Mouse (Mus musculus) forebrain, embryonic 15.5 days (tissue): ENCODE measurements at regions not wholly inside any gene's neighbourhood (a gene's known extent, or its start where the extent isn't known, plus 50 kb on each side); places are given as distances from the start of the nearest gene placed in this dataset.

Experiments used
- ATAC-seq: fragments of 200-750 bp; cut with Nextera tagmentation; replicated peaks from 2 replicates; pipeline ENCODE4 v1.8.0; 2017; ENCODE audit warnings: mild to moderate bottlenecking, moderate TSS enrichment, moderate library complexity
- H3K27ac ChIP-seq: fragments of 300-500 bp; sonication (generic); replicated peaks from 2 replicates; pipeline ENCODE4 v1.5.1; 2015; ENCODE audit warnings: mild to moderate bottlenecking, inconsistent platforms
- H3K27me3 ChIP-seq: fragments of 300-500 bp; sonication (generic); 2 replicates; pipeline ENCODE4 v1.6.1; 2015; ENCODE audit warnings: inconsistent platforms
- H3K36me3 ChIP-seq: fragments of 300-500 bp; sonication (generic); 2 replicates; pipeline ENCODE4 v1.6.1; 2015; ENCODE audit warnings: mild to moderate bottlenecking, inconsistent platforms
- H3K4me1 ChIP-seq: fragments of 300-500 bp; sonication (generic); 2 replicates; pipeline ENCODE4 v1.6.1; 2015; ENCODE audit warnings: inconsistent platforms
- H3K4me2 ChIP-seq: fragments of 300-500 bp; sonication (generic); replicated peaks from 2 replicates; pipeline ENCODE4 v1.6.1; 2015; ENCODE audit warnings: mild to moderate bottlenecking, inconsistent platforms
- H3K4me3 ChIP-seq: fragments of 300-500 bp; sonication (generic); 2 replicates; pipeline ENCODE4 v1.5.1; 2015; ENCODE audit warnings: mild to moderate bottlenecking, inconsistent platforms
- H3K9ac ChIP-seq: fragments of 300-500 bp; sonication (generic); replicated peaks from 2 replicates; pipeline ENCODE4 v1.6.1; 2015; ENCODE audit warnings: mild to moderate bottlenecking, inconsistent platforms
- H3K9me3 ChIP-seq: fragments of 300-500 bp; sonication (generic); 2 replicates; pipeline ENCODE4 v1.6.1; 2016; ENCODE audit warnings: inconsistent platforms
- WGBS: fragments of 180-500 bp; shearing (Covaris S2); methylation state at CpG from one replicate; pipeline ENCODE4 v1.1.7; 2015; ENCODE audit warnings: mixed read lengths; 5-methylcytosine and 5-hydroxymethylcytosine counted together

DNA sequence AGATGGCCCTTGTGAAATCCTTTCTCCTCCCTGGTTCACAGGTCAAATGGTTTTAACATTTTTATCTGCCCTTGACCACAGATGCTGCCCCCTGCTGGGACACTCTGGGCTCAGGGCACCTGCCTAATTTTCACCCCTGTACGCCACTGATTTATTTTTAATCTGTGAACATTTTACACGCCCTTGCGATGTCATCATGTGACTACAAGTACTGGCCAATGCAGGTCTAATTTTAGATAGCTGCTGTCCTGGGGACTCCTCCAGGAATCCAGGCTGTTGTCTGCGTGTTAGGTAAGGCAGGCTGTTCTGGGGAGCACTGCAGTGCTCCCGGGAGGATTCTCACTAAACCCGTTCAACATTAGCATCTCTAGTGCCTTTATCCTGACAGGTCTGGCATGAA lies 113.1 kb upstream of the Gm26897 start:
- Histone ChIP-seq H3K36me3 (no peaks in the 10 kb centered on the region), H3K4me2 (no peak overlapping the region), H3K9ac (no peak overlapping the region), H3K27me3 (no peaks in the 10 kb centered on the region), H3K27ac (no peak overlapping the region), H3K4me3 (no peak overlapping the region), H3K9me3 (no peaks in the 10 kb centered on the region), H3K4me1 (peaks cover 6% of the 10 kb centered on the region; the same call in 1 of the 2 replicates)
- WGBS: 76% methylated on average over 6 of the region's 6 CpGs
- no peak for ATAC-seq

DNA sequence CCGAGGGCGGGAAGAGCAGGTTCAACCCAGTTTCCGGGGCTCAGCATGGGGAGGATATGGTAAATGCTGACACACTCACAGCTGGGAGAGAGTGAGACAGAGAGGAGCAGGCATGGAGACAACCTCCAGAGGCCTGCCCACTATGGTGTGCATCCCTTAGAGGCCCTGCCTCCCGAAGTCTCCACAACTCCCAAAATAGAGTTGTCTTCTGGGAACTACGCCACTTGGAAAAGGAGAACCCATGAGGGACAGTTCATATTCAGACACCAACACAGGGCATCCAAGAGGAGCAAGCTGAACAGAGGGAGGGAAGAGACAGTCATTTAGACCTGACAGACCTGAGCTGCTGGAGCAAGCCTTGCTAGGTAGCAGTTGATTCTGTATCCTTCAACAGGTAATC lies 111.2 kb upstream of the Gm26897 start:
- no peak overlapping the region for H3K27ac ChIP-seq
- H3K9me3 ChIP-seq: no peaks in the 10 kb centered on the region
- no peak overlapping the region for H3K4me3 ChIP-seq
- no peak for ATAC-seq
- H3K4me2 ChIP-seq: no peak overlapping the region
- H3K4me1 ChIP-seq: peaks cover 14% of the 10 kb centered on the region
- H3K36me3 ChIP-seq: no peaks in the 10 kb centered on the region
- 90% methylated on average over 5 of the region's 5 CpGs for WGBS
- no peaks in the 10 kb centered on the region for H3K27me3 ChIP-seq
- no peak overlapping the region for H3K9ac ChIP-seq

DNA sequence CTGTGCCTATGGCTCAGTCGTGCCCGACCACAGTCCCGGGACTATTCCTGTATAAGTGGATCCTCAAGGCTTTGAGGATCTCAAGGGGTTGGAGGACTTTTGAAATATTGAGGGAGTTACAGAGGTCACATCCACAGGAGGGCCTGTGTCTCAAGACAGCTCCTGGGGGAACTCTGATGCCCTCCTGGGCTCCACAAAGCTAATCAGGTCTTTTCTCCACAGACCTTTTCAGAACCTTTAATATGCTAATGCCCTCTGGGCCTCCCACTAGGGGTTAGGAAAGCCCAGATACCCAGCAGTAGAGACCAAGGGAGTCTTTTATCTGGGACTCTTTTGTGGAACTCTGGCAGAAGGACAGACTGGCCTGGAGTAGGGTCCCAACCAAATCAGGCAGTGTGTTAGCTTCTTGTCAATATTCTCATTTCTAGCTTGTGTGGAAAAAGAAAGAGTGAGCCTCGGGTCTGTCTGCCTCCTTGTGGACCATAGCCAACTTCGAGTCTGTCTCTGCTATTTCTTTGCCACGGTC lies 107.4 kb upstream of the Gm26897 start:
- WGBS: 3% methylated on average over 6 of the region's 6 CpGs
- Histone ChIP-seq H3K36me3 (no peaks in the 10 kb centered on the region), H3K27me3 (no peaks in the 10 kb centered on the region), H3K27ac (0 out of 2 replicates have a peak overlapping the region, but pooled peaks have one; percentile 27), H3K4me2 (no peak overlapping the region), H3K4me1 (peaks cover 8% of the 10 kb centered on the region), H3K9ac (no peak overlapping the region), H3K4me3 (no peak overlapping the region), H3K9me3 (no peaks in the 10 kb centered on the region)
- ATAC-seq: no peak; the same call in 1 of the 2 replicates

DNA sequence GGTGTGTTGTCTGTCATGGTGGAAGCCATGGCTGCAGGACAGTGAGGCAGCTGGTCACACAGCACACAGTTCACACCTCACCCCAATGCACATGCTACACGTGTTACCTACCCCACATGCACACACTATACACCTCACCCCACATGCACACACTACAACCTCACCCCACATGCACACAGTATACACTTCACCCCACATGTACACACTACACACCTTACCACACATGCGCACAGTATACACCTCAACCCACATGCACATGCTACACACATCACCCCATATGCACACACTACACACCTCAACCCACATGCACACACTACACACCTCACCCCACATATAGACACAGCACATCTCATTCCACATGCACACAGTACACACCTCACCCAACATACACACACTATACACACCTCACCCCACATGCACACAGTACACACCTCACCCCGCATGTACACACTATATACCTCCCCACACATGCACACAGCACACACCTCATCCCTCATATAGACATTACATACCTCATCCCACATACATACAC lies 103.3 kb upstream of the Gm26897 start:
- H3K4me2 ChIP-seq: no peak overlapping the region
- peaks cover 16% of the 10 kb centered on the region for H3K4me1 ChIP-seq
- no peak overlapping the region for H3K9ac ChIP-seq
- ATAC-seq: peak; percentile 41; the same call in 1 of the 2 replicates
- H3K27me3 ChIP-seq: no peaks in the 10 kb centered on the region
- H3K27ac ChIP-seq: no peak overlapping the region
- H3K36me3 ChIP-seq: no peaks in the 10 kb centered on the region
- no peak overlapping the region for H3K4me3 ChIP-seq
- no peaks in the 10 kb centered on the region for H3K9me3 ChIP-seq
- 97% methylated on average over 3 of the region's 3 CpGs for WGBS

DNA sequence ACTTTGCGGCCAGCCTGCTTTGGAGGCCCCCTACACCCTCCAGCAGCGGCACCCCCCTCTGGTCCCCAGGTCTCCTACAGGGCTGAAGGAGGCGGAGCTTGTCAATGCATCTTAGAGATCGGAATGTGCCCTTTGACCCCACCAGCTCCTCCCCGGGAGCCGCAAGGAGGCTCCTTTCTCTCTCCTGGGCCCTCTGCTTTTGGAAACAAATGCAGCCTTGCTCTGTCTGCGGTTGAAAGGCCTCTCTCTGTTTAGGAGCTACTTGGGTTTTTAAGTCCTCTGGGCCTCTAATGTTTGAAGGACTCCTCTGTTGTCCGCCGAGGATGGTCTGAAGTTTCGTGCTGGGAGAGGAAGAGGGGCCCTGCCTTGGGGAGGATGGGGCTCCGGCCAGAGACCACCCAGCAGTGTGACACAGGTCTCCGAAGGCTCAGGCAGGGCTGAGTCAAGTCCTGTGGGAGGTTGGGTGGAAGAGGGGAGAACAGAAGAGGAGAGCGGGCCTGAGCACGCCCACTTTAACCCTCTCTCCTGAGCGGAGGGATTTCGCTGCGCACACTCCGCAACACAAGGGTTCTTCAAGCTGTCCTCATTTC lies 102.1 kb upstream of the Gm26897 start:
- Histone ChIP-seq H3K36me3 (no peaks in the 10 kb centered on the region), H3K4me3 (no peak overlapping the region), H3K27ac (no peak overlapping the region), H3K4me2 (no peak overlapping the region), H3K4me1 (peaks cover 18% of the 10 kb centered on the region), H3K9me3 (no peaks in the 10 kb centered on the region), H3K27me3 (no peaks in the 10 kb centered on the region), H3K9ac (no peak overlapping the region)
- ATAC-seq: no peak
- WGBS: 20% methylated on average over 18 of the region's 18 CpGs

DNA sequence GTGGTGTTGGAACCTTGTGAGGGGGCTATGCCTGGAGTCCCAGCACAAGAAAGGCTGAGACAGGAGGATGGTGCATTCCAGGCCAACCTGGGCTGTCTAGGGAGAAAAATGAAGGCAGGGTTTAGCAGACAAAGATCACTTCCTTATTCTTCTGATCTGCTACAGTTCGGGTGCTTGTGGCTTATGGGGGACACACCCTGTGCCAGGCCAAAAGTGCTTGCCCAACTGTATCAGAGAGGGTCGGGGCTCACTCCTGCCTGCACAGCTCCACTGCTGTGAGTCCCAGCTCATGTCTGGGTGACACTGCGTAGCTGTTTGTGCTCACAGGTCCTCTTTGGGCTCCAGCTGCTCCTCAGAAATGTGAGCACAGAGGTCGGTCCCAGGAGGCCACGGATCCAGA lies 98.6 kb upstream of the Gm26897 start:
- Histone ChIP-seq H3K9me3 (no peaks in the 10 kb centered on the region), H3K4me1 (peaks cover 30% of the 10 kb centered on the region), H3K9ac (no peak overlapping the region), H3K4me3 (no peak overlapping the region), H3K4me2 (no peak overlapping the region), H3K27ac (no peak overlapping the region), H3K27me3 (no peaks in the 10 kb centered on the region), H3K36me3 (no peaks in the 10 kb centered on the region)
- 80% methylated on average over 5 of the region's 5 CpGs for WGBS
- ATAC-seq: no peak

DNA sequence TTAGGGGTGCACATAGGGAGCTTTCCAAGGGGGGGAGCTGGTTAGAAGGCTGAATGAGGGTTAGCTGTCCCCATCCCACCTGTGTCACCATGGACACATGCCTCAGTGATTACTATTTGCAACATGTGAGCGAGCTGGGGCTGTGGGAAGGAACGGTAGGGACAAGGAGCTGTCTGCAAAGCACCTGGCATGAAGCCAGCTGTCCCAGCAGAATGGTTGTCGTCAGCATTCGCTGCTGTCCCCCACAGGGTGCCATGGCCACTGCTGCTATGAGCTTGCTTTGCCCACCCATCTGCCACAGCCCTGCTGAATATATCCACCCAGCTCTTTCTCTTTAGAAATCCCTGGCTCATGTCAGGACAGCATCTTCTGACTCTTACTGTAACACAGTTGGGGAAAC lies 96.8 kb upstream of the Gm26897 start:
- Histone ChIP-seq H3K27me3 (no peaks in the 10 kb centered on the region), H3K9ac (no peak overlapping the region), H3K9me3 (no peaks in the 10 kb centered on the region), H3K4me2 (no peak overlapping the region), H3K27ac (no peak overlapping the region), H3K4me3 (no peak overlapping the region), H3K4me1 (peaks cover 34% of the 10 kb centered on the region), H3K36me3 (no peaks in the 10 kb centered on the region)
- ATAC-seq: no peak
- WGBS: 8% methylated on average over 4 of the region's 4 CpGs

DNA sequence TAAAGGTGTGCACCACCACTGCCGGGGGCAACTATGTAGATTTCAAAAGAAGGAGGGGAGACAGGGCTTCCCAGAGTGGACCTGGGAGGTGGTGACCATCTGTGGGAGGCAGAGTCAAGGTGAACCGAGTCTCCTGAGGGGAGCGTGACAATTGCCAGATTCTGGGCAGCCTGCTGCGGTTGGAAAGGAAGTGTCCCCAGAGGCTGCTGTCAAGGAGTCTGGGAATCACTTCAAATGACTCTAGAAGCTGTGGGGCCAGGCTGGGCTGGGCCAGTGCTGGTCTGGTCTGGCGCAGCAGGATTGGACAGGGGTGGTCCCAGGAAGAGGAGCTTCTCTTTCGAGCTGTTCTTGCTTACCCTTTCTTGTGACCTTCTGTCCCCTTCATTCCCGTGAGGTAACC lies 95.4 kb upstream of the Gm26897 start:
- Histone ChIP-seq H3K4me2 (no peak overlapping the region), H3K9ac (no peak overlapping the region), H3K4me3 (no peak overlapping the region), H3K27ac (no peak overlapping the region), H3K4me1 (peaks cover 33% of the 10 kb centered on the region), H3K27me3 (no peaks in the 10 kb centered on the region), H3K36me3 (no peaks in the 10 kb centered on the region), H3K9me3 (no peaks in the 10 kb centered on the region)
- no peak for ATAC-seq
- 80% methylated on average over 7 of the region's 7 CpGs for WGBS

DNA sequence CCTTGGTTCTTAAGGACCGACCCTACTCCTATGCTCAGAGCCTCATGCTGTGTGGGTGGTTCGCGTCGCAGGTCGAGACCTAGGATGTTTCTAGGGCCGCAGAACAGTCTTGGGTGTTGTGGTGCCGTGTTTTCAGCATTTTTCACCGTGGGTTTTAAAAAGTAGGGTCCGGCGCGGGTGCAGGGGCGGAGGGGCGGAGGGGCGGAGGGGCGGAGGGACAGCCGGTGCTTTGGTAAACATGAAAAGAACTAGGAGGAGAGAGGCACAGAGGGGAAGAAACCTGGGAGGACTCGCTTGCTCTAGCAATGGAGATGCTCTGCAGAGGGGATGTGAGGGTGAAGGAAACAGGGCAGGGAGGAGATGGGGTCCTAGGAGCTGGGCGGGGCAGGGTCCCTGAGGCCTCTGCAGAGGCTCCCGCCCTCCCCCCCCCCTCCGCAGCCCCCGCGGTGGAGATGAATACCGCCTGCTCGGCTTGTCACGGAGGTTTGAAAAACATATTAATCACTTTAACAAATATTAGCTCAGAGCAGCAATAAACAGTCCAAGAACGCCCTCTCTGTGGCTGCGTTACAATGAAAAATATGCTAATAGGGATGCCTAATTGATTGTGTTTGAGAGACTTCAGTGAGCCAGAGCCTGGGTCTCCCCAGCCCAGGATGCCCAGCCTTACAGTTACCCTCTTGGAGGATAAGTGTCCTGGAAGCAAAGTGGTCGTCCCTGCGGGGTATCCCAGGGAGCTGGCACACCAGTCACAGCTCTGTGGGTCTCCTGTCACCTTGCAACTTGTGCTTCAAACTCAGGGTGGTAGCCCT lies 94.0 kb upstream of the Gm26897 start:
- no peak overlapping the region for H3K9ac ChIP-seq
- H3K27me3 ChIP-seq: no peaks in the 10 kb centered on the region
- peaks cover 35% of the 10 kb centered on the region for H3K4me1 ChIP-seq
- no peaks in the 10 kb centered on the region for H3K9me3 ChIP-seq
- 5% methylated on average over 29 of the region's 29 CpGs for WGBS
- peak overlapping the region; percentile 36 for H3K4me2 ChIP-seq
- H3K36me3 ChIP-seq: no peaks in the 10 kb centered on the region
- no peak for ATAC-seq
- H3K4me3 ChIP-seq: no peak overlapping the region
- 0 out of 2 replicates have a peak overlapping the region, but pooled peaks have one; percentile 16 for H3K27ac ChIP-seq

DNA sequence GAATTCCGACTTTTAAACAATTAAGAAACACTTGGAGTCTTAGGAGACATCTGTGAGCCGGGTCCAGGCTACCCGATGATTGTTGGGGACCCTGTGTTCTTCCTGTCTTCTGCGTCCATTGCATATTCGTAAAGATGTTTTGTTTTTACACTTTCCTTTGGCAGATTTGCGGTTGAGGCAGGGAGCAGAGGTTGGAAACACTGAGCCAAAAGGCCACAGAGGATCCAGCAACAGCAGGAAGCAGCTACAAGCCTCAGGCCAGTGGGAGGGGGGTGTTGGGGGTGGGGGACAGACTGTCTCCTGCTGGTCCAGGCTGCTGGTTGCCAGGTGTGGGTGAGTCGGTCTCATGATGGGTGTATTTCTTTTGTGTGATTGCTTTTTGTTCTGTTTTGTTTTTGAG lies 92.7 kb upstream of the Gm26897 start:
- Histone ChIP-seq H3K27me3 (no peaks in the 10 kb centered on the region), H3K4me1 (peaks cover 38% of the 10 kb centered on the region), H3K9me3 (no peaks in the 10 kb centered on the region), H3K36me3 (no peaks in the 10 kb centered on the region), H3K4me2 (no peak overlapping the region), H3K9ac (no peak overlapping the region), H3K27ac (no peak overlapping the region), H3K4me3 (no peak overlapping the region)
- WGBS: 54% methylated on average over 7 of the region's 7 CpGs
- ATAC-seq: no peak

DNA sequence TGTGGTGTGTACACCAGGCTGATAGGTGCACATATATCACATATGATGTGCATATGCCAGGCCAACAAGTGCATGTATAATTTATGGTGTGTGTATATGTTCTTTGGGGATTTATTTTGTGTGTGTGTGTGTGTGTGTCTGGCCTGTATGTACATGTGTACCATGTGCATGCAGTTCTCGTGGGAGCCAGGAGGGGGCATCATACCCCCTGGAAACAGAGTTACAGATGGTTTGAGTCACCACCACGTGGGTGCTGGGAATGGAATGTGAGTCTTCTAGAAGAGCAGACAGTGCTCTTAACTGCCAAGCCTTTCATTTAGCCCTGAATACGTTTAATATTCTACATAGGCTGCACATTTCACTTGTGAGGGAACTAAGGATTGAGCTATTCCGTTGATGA lies 92.0 kb upstream of the Gm26897 start:
- Histone ChIP-seq H3K27me3 (no peaks in the 10 kb centered on the region), H3K9ac (no peak overlapping the region), H3K36me3 (no peaks in the 10 kb centered on the region), H3K9me3 (no peaks in the 10 kb centered on the region), H3K27ac (no peak overlapping the region), H3K4me3 (no peak overlapping the region), H3K4me1 (peaks cover 39% of the 10 kb centered on the region), H3K4me2 (no peak overlapping the region)
- 81% methylated on average over 4 of the region's 4 CpGs for WGBS
- no peak for ATAC-seq

DNA sequence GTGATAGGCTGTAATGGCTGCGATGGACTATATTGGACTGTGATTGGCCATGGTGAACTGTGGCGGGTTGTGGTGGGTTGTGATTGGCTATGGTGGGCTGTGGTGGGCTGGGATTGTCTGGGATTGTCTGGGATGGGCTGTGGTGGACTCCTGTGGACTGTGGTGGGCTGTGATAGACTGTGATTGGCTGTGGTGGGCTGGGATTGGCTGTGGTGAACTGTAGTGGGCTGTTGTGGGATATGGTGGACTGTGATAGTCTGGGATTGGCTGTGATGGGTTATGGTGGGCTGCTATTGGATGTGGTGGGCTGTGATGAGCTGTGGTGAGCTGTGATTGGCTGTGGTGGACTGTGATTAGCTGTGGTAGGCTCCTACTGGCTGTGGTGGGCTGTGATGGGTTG lies 89.6 kb upstream of the Gm26897 start:
- Histone ChIP-seq H3K9ac (no peak overlapping the region), H3K27ac (no peak overlapping the region), H3K4me3 (no peak overlapping the region), H3K4me1 (peaks cover 44% of the 10 kb centered on the region), H3K36me3 (no peaks in the 10 kb centered on the region), H3K9me3 (no peaks in the 10 kb centered on the region), H3K27me3 (no peaks in the 10 kb centered on the region), H3K4me2 (no peak overlapping the region)
- 0 out of 2 replicates have a peak, but pooled peaks have one; percentile 24 for ATAC-seq
- 98% methylated on average over 2 of the region's 2 CpGs for WGBS
